ENCODE assay signal across 30 mouse cellular contexts in genomic region chr6:112404111-112404510, GRCm38 (mm10). TPM values are rescaled to one million over a fixed set of nuclear protein-coding genes. Genes with fewer than 3 reads are reported as not detected.
DNase-seq lines count a peak whose midpoint lies in the region; ATAC-seq lines count a peak whose summit lies in the region.
"Had no signal": no experiment of that assay in that cellular context is flagged by ENCODE, and none has a peak within 500 bp of the region (broad histone marks: within the 10 kb centered on the region; RNA-seq: fewer than 3 reads in every experiment).

No protein-coding gene starts in this region.

- no peak for ATAC-seq in midbrain, embryonic 15.5 days (replicated peaks)
- ATAC-seq: forebrain, embryonic 13.5 days; forebrain, embryonic 16.5 days; hindbrain, embryonic 16.5 days; intestine, embryonic 15.5 days; Patski had no signal

- no peaks in the 10 kb centered on the region for H3K27me3 ChIP-seq in midbrain, embryonic 15.5 days (replicated peaks)
- H3K27me3 ChIP-seq: forebrain, embryonic 13.5 days; heart, embryonic 12.5 days; heart, embryonic 15.5 days; hindbrain, embryonic 13.5 days; intestine, embryonic 15.5 days had no signal

- DNase-seq in adrenal gland, adult (ENCODE audit: inconsistent age in 2 of 2, low spot score in 1 of 2): peak; percentile 65 to 83
- no peak for DNase-seq in adrenal gland, adult 18-20 months (ENCODE audit: low spot score in 2 of 2)
- DNase-seq in ovary, adult 18-20 months (ENCODE audit: low spot score): peak; percentile 24
- DNase-seq in ovary, postnatal 14 days (ENCODE audit: low spot score): no peak
- DNase-seq in adrenal gland, postnatal 10 days: peak; percentile 57
- peak; percentile 63 to 84 for DNase-seq in adrenal gland, postnatal 36 days
- DNase-seq in cerebellum, adult 11 months: no peak
- DNase-seq: B cell, adult 2 months; cerebellum, adult 18-20 months; cerebellum, adult 9-10 months; cerebellum, postnatal 14 days; gastrocnemius, postnatal 10 days; gastrocnemius, postnatal 36 days; heart, postnatal 10 days; heart, postnatal 36 days; kidney, adult 11 months had no signal

- no peak overlapping the region for H3K9ac ChIP-seq in midbrain, embryonic 15.5 days
- H3K9ac ChIP-seq: forebrain, embryonic 13.5 days; heart, embryonic 12.5 days; heart, embryonic 15.5 days; hindbrain, embryonic 13.5 days; intestine, embryonic 15.5 days had no signal

- H3K27ac ChIP-seq in midbrain, embryonic 15.5 days: no peak overlapping the region
- H3K27ac ChIP-seq: forebrain, embryonic 10.5 days; forebrain, embryonic 13.5 days; heart, embryonic 15.5 days; hindbrain, embryonic 10.5 days; hindbrain, embryonic 13.5 days; intestine, embryonic 15.5 days had no signal

- no peaks in the 10 kb centered on the region for H3K4me1 ChIP-seq in midbrain, embryonic 15.5 days
- H3K4me1 ChIP-seq: forebrain, embryonic 10.5 days; forebrain, embryonic 13.5 days; hindbrain, embryonic 10.5 days; hindbrain, embryonic 13.5 days; intestine, embryonic 15.5 days had no signal

- no peak overlapping the region for H3K4me3 ChIP-seq in midbrain, embryonic 15.5 days
- H3K4me3 ChIP-seq: forebrain, embryonic 10.5 days; forebrain, embryonic 13.5 days; heart, embryonic 12.5 days; heart, embryonic 15.5 days; hindbrain, embryonic 10.5 days; hindbrain, embryonic 13.5 days; intestine, embryonic 15.5 days had no signal

- no peaks in the 10 kb centered on the region for H3K36me3 ChIP-seq in midbrain, embryonic 15.5 days (replicated peaks)
- H3K36me3 ChIP-seq: forebrain, embryonic 10.5 days; G1E; heart, embryonic 12.5 days; heart, embryonic 15.5 days; hindbrain, embryonic 10.5 days; hindbrain, embryonic 13.5 days; intestine, embryonic 15.5 days had no signal

- no peak overlapping the region for H3K4me2 ChIP-seq in midbrain, embryonic 15.5 days
- H3K4me2 ChIP-seq: forebrain, embryonic 13.5 days; heart, embryonic 12.5 days; heart, embryonic 15.5 days; hindbrain, embryonic 13.5 days; intestine, embryonic 15.5 days had no signal

- H3K9me3 ChIP-seq in midbrain, embryonic 15.5 days: no peaks in the 10 kb centered on the region
- H3K9me3 ChIP-seq: forebrain, embryonic 10.5 days; forebrain, embryonic 13.5 days; heart, embryonic 15.5 days; hindbrain, embryonic 13.5 days; intestine, embryonic 15.5 days had no signal

- WGBS in midbrain, embryonic 15.5 days: 78% methylated on average over 5 of the region's 5 CpGs

RNA-seq across cellular contexts. Expression of gene Ssu2, which starts 16.3 kb away (rescaled TPM):
- total RNA-seq in adrenal gland, adult 18-20 months (2021): 10 to 100 TPM in 1 of 2 experiments, under 1 TPM in 1; 0.22 to 11.7 TPM
- 1 to 10 TPM; 2.3 to 3.0 TPM for total RNA-seq in adrenal gland, postnatal 10 days (2021)
- total RNA-seq in adrenal gland, postnatal 36 days (2021): 10 to 100 TPM in 1 of 2 experiments, under 1 TPM in 1; 0.40 to 32.8 TPM
- 0.26 and 0.30 TPM in 2 replicates for polyA plus RNA-seq in midbrain, embryonic 15.5 days (2015; fragmentation: Nextera tagmentation; extraction: Ambion mirVana)
- total RNA-seq: CH12.LX; G1E; granulocyte monocyte progenitor cell, adult 5-6 weeks had no signal
- polyA plus RNA-seq: forebrain, embryonic 13.5 days; forebrain, embryonic 16.5 days; G1E; hindbrain, embryonic 13.5 days; Patski had no signal

RNA-seq across cellular contexts. Expression of gene Cav3, which starts 55.2 kb away (rescaled TPM):
- not detected for total RNA-seq in adrenal gland, adult 18-20 months (2021)
- total RNA-seq in adrenal gland, postnatal 10 days (2021): 10 to 100 TPM in 1 of 2 experiments, 1 to 10 TPM in 1; 4.2 to 11.3 TPM
- not detected for total RNA-seq in adrenal gland, postnatal 36 days (2021)
- polyA plus RNA-seq in midbrain, embryonic 15.5 days (2015; fragmentation: Nextera tagmentation; extraction: Ambion mirVana): 0.29 TPM in 1 of 2 replicates, not detected in the other
- total RNA-seq: CH12.LX; G1E; granulocyte monocyte progenitor cell, adult 5-6 weeks had no signal
- polyA plus RNA-seq: forebrain, embryonic 10.5 days; forebrain, embryonic 13.5 days; forebrain, embryonic 16.5 days; G1E; hindbrain, embryonic 10.5 days; hindbrain, embryonic 16.5 days; Patski had no signal

Comparison
In these comparisons a context has a peak if more than half of its experiments do, and no peak if none do; other contexts are left out.
1. DNase-seq: peak in adrenal gland, adult (2 of 2), ovary, adult 18-20 months (single experiment), adrenal gland, postnatal 10 days (single experiment) and adrenal gland, postnatal 36 days (2 of 2); none in adrenal gland, adult 18-20 months (0 of 2), ovary, postnatal 14 days (single experiment) and cerebellum, adult 11 months (single experiment).
2. RNA of gene Cav3, which starts 55.2 kb away (total RNA-seq): 4.2 to 11.3 TPM in adrenal gland, postnatal 10 days; not detected in adrenal gland, adult 18-20 months and not detected in adrenal gland, postnatal 36 days; every median in the first group is over 4 times any median in the second.